Mouse (Mus musculus) liver, embryonic 14.5 days (tissue): ENCODE results near the gene Dvl1.

Experiments used
- CTCF ChIP-seq: IDR thresholded peaks from 2 replicates; pipeline ENCODE4 v1.5.1; 2016; ENCODE audit warnings: antibody characterized with exemption, low read depth, control low read depth
- EP300 ChIP-seq: IDR thresholded peaks from 2 replicates; pipeline ENCODE4 v1.6.1; 2016; ENCODE audit warnings: antibody characterized with exemption, low read depth

- TF ChIP-seq CTCF, result no peak
- no peak for TF ChIP-seq EP300
Observed at GRCm38 (mm10) chr4:155895216-155895615, 48.0 kb downstream of the Dvl1 start.
